Mouse (Mus musculus) liver, embryonic 16.5 days (tissue): ENCODE data around the gene Zfp536. TPM values are rescaled to one million over a fixed set of nuclear protein-coding genes. Genes with fewer than 3 reads are reported as not detected.
"Not testable (repeated sequence)": the region's sequence is repeated elsewhere in the genome, so short reads cannot be mapped to it uniquely, and the experiment has no call there.

ENCODE experiments used
- ATAC-seq: fragments of 200-750 bp; cut with Nextera tagmentation; 2 replicates; pipeline ENCODE4 v1.8.0; 2017; ENCODE audit warnings: low read depth, mild to moderate bottlenecking, moderate number of reproducible peaks, moderate library complexity
- H3K27ac ChIP-seq: fragments of 300-500 bp; sonication (generic); 2 replicates; pipeline ENCODE4 v1.5.1; 2014; ENCODE audit warnings: mild to moderate bottlenecking, low read length
- H3K27me3 ChIP-seq: fragments of 300-500 bp; sonication (generic); 2 replicates; pipeline ENCODE4 v1.6.1; 2014; ENCODE audit warnings: low read depth, low read length, mixed read lengths; ENCODE audit not compliant: control insufficient read depth, insufficient read depth
- H3K36me3 ChIP-seq: fragments of 300-500 bp; sonication (generic); 2 replicates; pipeline ENCODE4 v1.6.1; 2014; ENCODE audit warnings: mild to moderate bottlenecking; ENCODE audit not compliant: control insufficient read depth, insufficient read depth
- H3K4me1 ChIP-seq: fragments of 300-500 bp; sonication (generic); 2 replicates; pipeline ENCODE4 v1.6.1; 2014; ENCODE audit warnings: low read depth, low read length, mixed read lengths; ENCODE audit not compliant: control insufficient read depth
- H3K4me2 ChIP-seq: fragments of 300-500 bp; sonication (generic); 2 replicates; pipeline ENCODE4 v1.6.1; 2014; ENCODE audit warnings: low read depth, low read length, mixed read lengths
- H3K4me3 ChIP-seq: fragments of 300-500 bp; sonication (generic); 2 replicates; pipeline ENCODE4 v1.5.1; 2014; ENCODE audit warnings: low read depth, mild to moderate bottlenecking, low read length
- H3K9ac ChIP-seq: fragments of 300-500 bp; sonication (generic); 2 replicates; pipeline ENCODE4 v1.6.1; 2014; ENCODE audit warnings: low read depth, low read length
- H3K9me3 ChIP-seq: fragments of 300-500 bp; sonication (generic); replicated peaks from 2 replicates; pipeline ENCODE4 v1.6.1; 2016; ENCODE audit warnings: low read length; ENCODE audit not compliant: control insufficient read depth
- WGBS: fragments of 180-500 bp; shearing (Covaris S2); extraction: QIAGEN DNeasy Blood & Tissue Kit; methylation state at CpG from one replicate; pipeline ENCODE4 v1.1.7; 2014; ENCODE audit not compliant: insufficient replicate concordance; 5-methylcytosine and 5-hydroxymethylcytosine counted together
- polyA plus RNA-seq: library from polyadenylated mRNA; unstranded; fragments of >200 nt; fragmentation: Nextera tagmentation; extraction: Ambion mirVana; gene quantifications from 2 replicates; pipeline ENCODE4 v1.2.1, GENCODE M21; 2015

Zfp536 gene
- polyA plus RNA-seq, 1 experiment from 2014 or later: 0.14 TPM

DNA sequence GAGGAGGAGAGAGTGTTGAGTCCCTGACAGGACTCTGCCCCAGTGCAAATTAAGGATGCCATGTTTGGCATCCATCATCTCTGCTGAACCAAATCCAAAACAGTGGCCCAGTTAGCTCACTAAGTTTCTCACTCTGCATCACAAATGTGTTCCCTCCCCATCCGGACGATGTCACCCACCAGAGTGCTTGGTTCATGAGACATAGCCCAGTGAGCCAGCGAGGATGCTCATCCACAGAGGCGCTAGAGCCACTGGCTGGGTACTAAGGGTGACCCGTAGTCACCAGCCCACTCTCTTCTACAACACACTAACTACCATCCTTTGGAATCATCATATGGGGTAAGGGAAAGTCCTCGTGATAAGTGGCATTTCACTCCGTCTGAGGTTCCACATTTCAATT is 56.4 kb downstream of the Zfp536 start:
- Histone ChIP-seq H3K27ac (no peak overlapping the region), H3K27me3 (no peaks in the 10 kb centered on the region), H3K4me2 (no peak overlapping the region), H3K9me3 (no peaks in the 10 kb centered on the region), H3K4me1 (no peaks in the 10 kb centered on the region), H3K4me3 (no peak overlapping the region), H3K36me3 (no peaks in the 10 kb centered on the region), H3K9ac (no peak overlapping the region)
- no peak for ATAC-seq
- WGBS: 58% methylated on average over 7 of the region's 7 CpGs

DNA sequence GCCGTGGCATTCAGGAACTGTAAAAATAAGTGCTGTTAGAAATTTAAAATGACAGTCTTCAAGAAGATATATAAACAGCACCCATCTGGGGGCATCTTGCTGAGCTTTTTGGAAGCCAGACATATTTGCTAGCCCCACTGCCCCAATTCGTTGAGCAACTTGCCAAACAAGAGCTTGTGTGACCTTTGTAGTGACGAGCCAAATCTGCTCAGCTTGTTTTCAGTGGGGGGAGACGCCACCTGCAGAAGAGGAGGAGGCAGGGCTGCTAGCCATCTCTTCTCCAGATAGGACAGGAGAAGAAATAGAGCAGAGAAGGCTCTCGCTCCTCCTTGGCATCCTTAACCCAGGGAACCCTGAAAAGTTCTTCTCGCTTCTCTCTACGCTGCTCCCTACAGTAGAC is 56.8 kb downstream of the Zfp536 start:
- H3K9me3 ChIP-seq: no peaks in the 10 kb centered on the region
- H3K9ac ChIP-seq: no peak overlapping the region
- no peak overlapping the region for H3K4me3 ChIP-seq
- 56% methylated on average over 7 of the region's 7 CpGs for WGBS
- H3K4me2 ChIP-seq: no peak overlapping the region
- H3K27me3 ChIP-seq: no peaks in the 10 kb centered on the region
- no peaks in the 10 kb centered on the region for H3K4me1 ChIP-seq
- no peak overlapping the region for H3K27ac ChIP-seq
- no peaks in the 10 kb centered on the region for H3K36me3 ChIP-seq
- ATAC-seq: no peak

DNA sequence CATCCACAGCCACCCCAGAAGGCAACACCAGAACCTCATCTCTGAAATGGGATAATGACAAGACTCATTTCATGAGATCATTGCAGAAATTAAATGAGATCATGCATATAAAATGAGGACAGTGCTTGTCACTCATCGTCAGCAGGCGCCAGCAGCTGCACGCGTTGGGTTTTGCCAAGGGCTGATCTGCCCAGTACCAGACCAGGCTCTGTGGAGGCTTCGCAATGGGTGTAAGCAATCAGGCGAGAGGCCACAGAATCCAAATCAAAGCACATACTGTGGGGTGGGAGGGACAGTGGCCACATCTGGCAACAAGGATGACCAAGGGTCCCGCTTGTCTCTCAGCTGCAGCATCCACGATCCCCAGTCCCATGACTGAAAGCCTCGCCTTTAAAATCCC is 69.0 kb downstream of the Zfp536 start:
- H3K4me3 ChIP-seq: no peak overlapping the region
- H3K9ac ChIP-seq: no peak overlapping the region
- WGBS: 77% methylated on average over 9 of the region's 9 CpGs
- no peak for ATAC-seq
- no peaks in the 10 kb centered on the region for H3K9me3 ChIP-seq
- H3K36me3 ChIP-seq: no peaks in the 10 kb centered on the region
- no peaks in the 10 kb centered on the region for H3K4me1 ChIP-seq
- H3K27me3 ChIP-seq: no peaks in the 10 kb centered on the region
- H3K4me2 ChIP-seq: no peak overlapping the region
- no peak overlapping the region for H3K27ac ChIP-seq

DNA sequence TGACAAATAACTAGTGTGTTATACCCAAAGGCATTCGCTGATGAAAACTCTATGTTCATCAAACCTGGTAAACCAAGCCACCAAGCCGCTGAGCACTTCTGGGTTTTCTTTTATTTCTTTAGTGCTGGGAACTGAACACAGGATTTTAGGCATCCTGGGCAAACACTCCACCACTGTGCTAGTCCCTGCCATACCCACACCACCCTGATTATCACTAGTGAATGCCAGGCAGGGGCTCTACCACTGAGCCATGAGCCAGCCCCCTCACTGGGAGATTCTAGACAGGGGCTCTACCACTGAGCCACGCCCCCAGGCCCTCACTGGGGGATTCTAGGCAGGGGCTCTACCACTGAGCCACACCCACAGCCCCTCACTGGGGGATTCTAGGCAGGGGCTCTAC is 76.1 kb downstream of the Zfp536 start:
- not testable (repeated sequence) for H3K9me3 ChIP-seq, H3K4me3 ChIP-seq, H3K36me3 ChIP-seq, H3K27ac ChIP-seq, ATAC-seq, H3K27me3 ChIP-seq, H3K4me1 ChIP-seq, H3K9ac ChIP-seq, H3K4me2 ChIP-seq
- 52% methylated on average over 3 of the region's 3 CpGs for WGBS

DNA sequence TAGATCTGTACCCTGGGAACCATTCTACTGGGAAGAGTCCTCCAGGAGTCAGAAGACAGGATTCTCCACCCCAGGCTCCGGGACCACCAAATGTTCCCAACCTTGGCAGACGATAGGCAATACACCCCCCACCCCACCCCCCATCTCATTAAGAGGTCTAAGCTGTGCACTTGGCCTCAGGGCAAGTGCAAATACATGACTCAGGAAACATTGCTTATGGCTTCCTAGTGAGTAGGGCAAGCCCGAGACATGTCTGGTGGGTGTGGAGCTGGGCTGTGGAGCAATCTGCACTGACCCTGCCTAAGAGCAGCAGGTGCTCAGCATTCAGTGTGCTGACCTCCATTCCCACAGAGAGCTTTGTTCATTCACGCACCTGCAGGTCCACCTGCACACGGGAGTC is 78.4 kb downstream of the Zfp536 start:
- Histone ChIP-seq H3K4me2 (no peak overlapping the region), H3K9me3 (no peaks in the 10 kb centered on the region), H3K27me3 (no peaks in the 10 kb centered on the region), H3K4me3 (no peak overlapping the region), H3K4me1 (no peaks in the 10 kb centered on the region), H3K9ac (no peak overlapping the region), H3K27ac (no peak overlapping the region), H3K36me3 (no peaks in the 10 kb centered on the region)
- no peak for ATAC-seq
- 44% methylated on average over 5 of the region's 5 CpGs for WGBS

DNA sequence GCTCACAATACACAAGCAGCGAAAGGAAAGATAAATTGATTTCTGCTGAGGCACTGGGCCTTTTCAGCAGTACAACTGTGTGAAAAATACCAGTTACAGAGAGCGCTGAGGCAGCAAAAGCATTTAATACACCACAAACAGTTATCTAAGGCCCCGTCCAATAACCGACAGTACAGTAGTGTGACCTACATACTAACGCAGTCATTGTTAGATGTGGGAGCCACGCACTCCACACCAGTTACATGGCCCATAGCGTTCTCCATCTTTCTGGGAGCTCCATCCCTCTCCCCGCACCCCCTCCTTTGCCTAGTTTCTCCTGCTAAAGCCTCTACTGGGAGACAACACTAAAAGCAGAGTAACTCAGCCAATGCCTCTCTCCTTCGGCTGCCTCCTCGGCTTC is 82.8 kb downstream of the Zfp536 start:
- no peaks in the 10 kb centered on the region for H3K9me3 ChIP-seq
- H3K4me2 ChIP-seq: no peak overlapping the region
- no peak overlapping the region for H3K4me3 ChIP-seq
- H3K27me3 ChIP-seq: no peaks in the 10 kb centered on the region
- H3K9ac ChIP-seq: no peak overlapping the region
- H3K27ac ChIP-seq: no peak overlapping the region
- H3K4me1 ChIP-seq: no peaks in the 10 kb centered on the region
- ATAC-seq: no peak
- H3K36me3 ChIP-seq: no peaks in the 10 kb centered on the region
- 72% methylated on average over 10 of the region's 10 CpGs for WGBS

DNA sequence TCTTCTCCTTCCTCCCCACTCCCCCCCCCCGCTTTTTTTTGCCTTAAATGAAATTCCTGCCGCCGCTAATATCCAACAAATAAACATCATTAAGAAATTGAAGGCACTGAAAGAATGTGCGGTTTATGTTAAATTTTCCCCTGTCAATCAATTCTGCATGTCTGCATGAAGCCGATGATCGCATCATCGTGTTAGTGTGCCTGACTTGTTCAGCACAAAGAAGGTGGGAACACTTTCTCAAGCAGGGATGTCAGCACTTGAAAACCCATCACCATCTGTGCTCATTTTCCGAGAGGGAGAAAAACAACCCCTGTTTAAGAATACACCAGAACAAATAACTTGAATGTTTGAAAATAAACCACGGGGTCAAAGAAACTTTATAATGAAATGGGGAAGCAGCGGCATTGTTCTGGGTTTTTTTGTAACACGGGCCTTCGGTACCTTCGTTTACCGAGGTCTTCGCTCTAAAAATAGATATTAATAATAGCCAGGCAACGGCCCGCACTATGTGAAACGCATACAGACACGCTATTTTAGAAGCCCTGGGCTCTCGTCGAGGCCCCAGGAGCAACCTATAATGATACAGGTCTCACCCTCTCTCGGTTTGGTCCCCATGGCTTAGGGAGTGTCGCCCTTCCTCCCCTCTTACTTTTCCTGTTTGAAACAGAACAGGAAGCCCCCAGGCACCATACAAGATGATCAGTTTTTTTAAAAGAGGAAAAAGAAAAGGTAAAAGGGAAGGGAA is 83.7 kb downstream of the Zfp536 start:
- no peaks in the 10 kb centered on the region for H3K27me3 ChIP-seq
- H3K9ac ChIP-seq: no peak overlapping the region
- 61% methylated on average over 23 of the region's 23 CpGs for WGBS
- no peak overlapping the region for H3K4me2 ChIP-seq
- no peak overlapping the region for H3K27ac ChIP-seq
- no peak for ATAC-seq
- H3K4me3 ChIP-seq: no peak overlapping the region
- no peaks in the 10 kb centered on the region for H3K4me1 ChIP-seq
- no peaks in the 10 kb centered on the region for H3K36me3 ChIP-seq
- no peaks in the 10 kb centered on the region for H3K9me3 ChIP-seq

DNA sequence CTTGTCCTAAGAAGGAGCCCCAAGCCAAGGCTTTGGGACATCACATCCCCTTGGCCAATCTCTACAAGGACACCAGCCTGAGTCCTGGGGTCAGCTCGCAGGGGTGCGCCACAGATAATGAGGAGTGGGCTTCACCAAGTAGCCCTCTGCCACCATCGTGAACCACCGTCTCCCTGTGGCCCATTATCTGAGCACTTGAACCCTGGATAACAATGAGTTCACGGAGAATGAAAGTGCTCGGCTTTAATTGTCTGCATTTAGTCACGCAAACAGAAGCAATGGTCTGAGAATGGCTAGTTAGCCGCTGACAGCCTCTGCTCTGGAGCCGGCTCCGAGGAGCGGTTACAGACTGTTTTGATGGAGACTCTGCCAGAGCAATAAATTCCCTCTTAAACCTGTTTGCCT is 84.3 kb downstream of the Zfp536 start:
- H3K9ac ChIP-seq: no peak overlapping the region
- H3K36me3 ChIP-seq: no peaks in the 10 kb centered on the region
- no peaks in the 10 kb centered on the region for H3K4me1 ChIP-seq
- ATAC-seq: no peak
- WGBS: 69% methylated on average over 11 of the region's 11 CpGs
- no peak overlapping the region for H3K4me3 ChIP-seq
- H3K9me3 ChIP-seq: no peaks in the 10 kb centered on the region
- H3K27ac ChIP-seq: no peak overlapping the region
- H3K4me2 ChIP-seq: no peak overlapping the region
- H3K27me3 ChIP-seq: no peaks in the 10 kb centered on the region

DNA sequence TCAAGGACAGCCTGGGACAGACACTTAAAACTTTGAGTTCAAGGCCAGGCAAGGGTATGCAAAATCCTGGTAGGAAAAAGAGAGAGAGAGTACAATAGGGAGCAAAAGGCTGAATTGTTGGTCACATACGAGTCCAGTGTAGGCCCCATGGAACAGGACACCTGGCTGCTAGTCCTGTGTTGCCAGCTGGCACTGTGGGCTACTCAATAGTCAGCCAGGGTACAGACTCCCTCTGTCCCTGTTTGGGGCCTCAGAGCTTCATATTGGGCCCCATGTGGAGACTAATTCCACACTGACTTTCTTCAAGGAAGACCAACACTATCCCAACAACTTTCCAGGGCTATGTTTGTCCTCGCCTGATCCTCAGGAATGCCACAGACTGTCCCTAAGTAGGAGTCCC is 87.1 kb downstream of the Zfp536 start:
- H3K27ac ChIP-seq: no peak overlapping the region
- no peak overlapping the region for H3K4me3 ChIP-seq
- no peaks in the 10 kb centered on the region for H3K27me3 ChIP-seq
- H3K9me3 ChIP-seq: no peaks in the 10 kb centered on the region
- no peak overlapping the region for H3K9ac ChIP-seq
- WGBS: 49% methylated on average over 2 of the region's 2 CpGs
- H3K4me1 ChIP-seq: no peaks in the 10 kb centered on the region
- no peak overlapping the region for H3K4me2 ChIP-seq
- ATAC-seq: no peak
- H3K36me3 ChIP-seq: no peaks in the 10 kb centered on the region
